8 mouse cellular contexts compared by ENCODE assay signal in genomic region chr13:103334723-103335458, GRCm38 (mm10). TPM values are rescaled to one million over a fixed set of nuclear protein-coding genes. Genes with fewer than 3 reads are reported as not detected.
DNase-seq lines count a peak whose midpoint lies in the region; ATAC-seq and TF ChIP-seq lines count a peak whose summit lies in the region.

No protein-coding gene starts in this region.

- peak overlapping the region; percentile 67; the same call in 1 of the 2 replicates for H3K9ac ChIP-seq in hindbrain, embryonic 11.5 days (ENCODE audit: low read depth, low read length)

- H3K4me1 ChIP-seq in spleen, adult 2 months (ENCODE audit: control insufficient read depth, insufficient read depth, insufficient read length) = peaks cover 2% of the 10 kb centered on the region; the same call in 1 of the 2 replicates
- peaks cover 7% of the 10 kb centered on the region; the same call in 1 of the 2 replicates for H3K4me1 ChIP-seq in hindbrain, embryonic 11.5 days (replicated peaks; ENCODE audit: control insufficient read depth, insufficient read depth, low read length)
- H3K4me1 ChIP-seq in midbrain, embryonic 10.5 days = peaks cover 47% of the 10 kb centered on the region

- no peak; the same call in none of the 2 replicates for ATAC-seq in hindbrain, embryonic 11.5 days (ENCODE audit: low FRiP score)

- WGBS in spleen, adult 2 months = 3% methylated on average over 32 of the region's 32 CpGs
- 1% methylated on average over 32 of the region's 32 CpGs for WGBS in hindbrain, embryonic 11.5 days
- under 1% methylated on average over 32 of the region's 32 CpGs for WGBS in midbrain, embryonic 10.5 days

- H3K27ac ChIP-seq in spleen, adult 2 months (ENCODE audit: insufficient read depth, low read length) = no peak overlapping the region
- no peak overlapping the region for H3K27ac ChIP-seq in hindbrain, embryonic 11.5 days (ENCODE audit: low read depth, low read length)
- H3K27ac ChIP-seq in midbrain, embryonic 10.5 days (replicated peaks) = peak overlapping the region; percentile 78

- no peaks in the 10 kb centered on the region for H3K36me3 ChIP-seq in spleen, adult 2 months (ENCODE audit: control insufficient read depth, insufficient read depth, low read length)
- H3K36me3 ChIP-seq in hindbrain, embryonic 11.5 days (ENCODE audit: control insufficient read depth, insufficient read depth, low read length) = no peaks in the 10 kb centered on the region
- H3K36me3 ChIP-seq in midbrain, embryonic 10.5 days = no peaks in the 10 kb centered on the region

- peak overlapping the region; percentile 90 for H3K4me2 ChIP-seq in hindbrain, embryonic 11.5 days (replicated peaks; ENCODE audit: low read depth, low read length)

- peaks cover 16% of the 10 kb centered on the region for H3K27me3 ChIP-seq in spleen, adult 2 months (ENCODE audit: control insufficient read depth, insufficient read depth, low read length)
- peaks cover 20% of the 10 kb centered on the region for H3K27me3 ChIP-seq in hindbrain, embryonic 11.5 days (ENCODE audit: control insufficient read depth, insufficient read depth, low read length)
- H3K27me3 ChIP-seq in midbrain, embryonic 10.5 days (ENCODE audit: low read depth, poor library complexity, severe bottlenecking) = peaks cover 66% of the 10 kb centered on the region

- DNase-seq in adrenal gland, adult (ENCODE audit: inconsistent age in 2 of 2, low spot score in 1 of 2) = peak; percentile 40 to 79
- no peak for DNase-seq in adrenal gland, adult 18-20 months (ENCODE audit: low spot score in 2 of 2)
- no peak for DNase-seq in spleen, adult 2 months (ENCODE audit: low read depth in 1 of 2, low spot score in 2 of 2)
- DNase-seq in spleen, postnatal 4 days (ENCODE audit: low spot score in 2 of 2) = no peak
- peak; percentile 55 for DNase-seq in hindbrain, embryonic 11.5 days (ENCODE audit: low spot score)
- DNase-seq in midbrain, embryonic 10.5 days (ENCODE audit: low spot score) = peak; percentile 39
- no peak for DNase-seq in natural killer cell, adult 2 months (ENCODE audit: low spot score in 2 of 2)
- no peak for DNase-seq in frontal cortex, postnatal 10 days (ENCODE audit: low spot score in 2 of 2)

- TF ChIP-seq POLR2A in spleen, adult 2 months (IDR thresholded peaks at IDR 0.05; ENCODE audit: low read depth, low read length) = no peak

- peak overlapping the region; percentile 26; the same call in 1 of the 2 replicates for H3K4me3 ChIP-seq in spleen, adult 2 months (ENCODE audit: extremely low read depth, insufficient read depth, insufficient read length)
- peak overlapping the region; percentile 72 for H3K4me3 ChIP-seq in hindbrain, embryonic 11.5 days (ENCODE audit: low read depth, low read length)
- peak overlapping the region; percentile 79 for H3K4me3 ChIP-seq in midbrain, embryonic 10.5 days

- no peak for TF ChIP-seq CTCF in spleen, adult 2 months (IDR thresholded peaks at IDR 0.05; ENCODE audit: extremely low read depth, insufficient read depth, insufficient read length, insufficient replicate concordance)

- H3K9me3 ChIP-seq in hindbrain, embryonic 11.5 days (ENCODE audit: control insufficient read depth, low read length) = no peaks in the 10 kb centered on the region
- no peaks in the 10 kb centered on the region for H3K9me3 ChIP-seq in midbrain, embryonic 10.5 days (replicated peaks)

RNA-seq across cellular contexts. Expression of gene Mast4, which starts 0.6 kb away (rescaled TPM):
- 10 to 100 TPM; 70.7 to 72.0 TPM for total RNA-seq in adrenal gland, adult 18-20 months (2021)
- polyA plus RNA-seq in spleen, adult 2 months (2012; rRNA removed) = 6.4 and 7.1 TPM in 2 replicates
- 19.3 and 26.9 TPM in 2 replicates for polyA plus RNA-seq in hindbrain, embryonic 11.5 days (2014; fragmentation: Nextera tagmentation; extraction: Ambion mirVana)
- polyA plus RNA-seq in midbrain, embryonic 10.5 days (2016; fragmentation: Nextera tagmentation; extraction: Ambion mirVana) = 19.0 and 22.5 TPM in 2 replicates

Comparison
In these comparisons a context has a peak if more than half of its experiments do, and no peak if none do; other contexts are left out.
1. DNase-seq: peak in adrenal gland, adult (2 of 2), hindbrain, embryonic 11.5 days (single experiment) and midbrain, embryonic 10.5 days (single experiment); none in adrenal gland, adult 18-20 months (0 of 2), spleen, adult 2 months (0 of 2), spleen, postnatal 4 days (0 of 2), natural killer cell, adult 2 months (0 of 2) and frontal cortex, postnatal 10 days (0 of 2).
2. H3K4me3 ChIP-seq: peak in every context shown above with its lines; median percentile 79 in midbrain, embryonic 10.5 days; 72 in hindbrain, embryonic 11.5 days; 26 in spleen, adult 2 months.